Mouse (Mus musculus) c-Kit-positive CD71-positive TER-119-negative erythroid progenitor cells, embryonic 14.5 days (primary cell): ENCODE measurements around the gene Pih1d1.
"Not testable (repeated sequence)": the region's sequence is repeated elsewhere in the genome, so short reads cannot be mapped to it uniquely, and the experiment has no call there.

ENCODE experiments used
- DNase-seq: peaks from one replicate; pipeline ENCODE4 v3.0.0-alpha.2; 2013; ENCODE audit warnings: low read depth

Pih1d1 gene

DNA sequence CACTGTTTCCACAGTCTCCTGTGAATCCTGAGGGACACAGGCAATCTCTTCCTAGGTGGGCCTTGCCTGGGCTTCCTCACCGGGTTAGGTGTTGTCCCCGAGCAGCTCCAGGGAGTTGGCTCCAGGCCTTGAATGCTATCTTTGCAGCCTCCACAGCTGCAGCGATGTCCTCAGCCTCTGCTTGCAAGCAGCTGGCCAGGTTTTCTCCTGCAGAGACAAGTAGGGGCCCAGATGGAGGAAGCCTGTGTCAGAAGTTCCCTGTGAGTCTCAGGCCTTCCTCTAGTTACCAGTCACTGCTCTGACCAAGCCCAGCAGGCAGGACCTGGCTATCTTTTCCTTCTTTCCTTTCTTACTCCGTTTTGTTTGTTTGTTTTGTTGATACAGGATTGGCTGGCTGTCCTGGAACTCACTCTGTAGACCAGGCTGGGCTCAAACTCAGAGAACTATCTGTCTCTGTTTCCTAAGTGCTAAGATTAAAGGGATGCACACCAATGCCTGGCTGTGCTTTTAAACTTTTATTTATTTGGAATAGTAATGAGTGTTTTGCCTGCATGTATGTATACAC, 5.5 kb upstream of the Pih1d1 start:
- no peak for DNase-seq

DNA sequence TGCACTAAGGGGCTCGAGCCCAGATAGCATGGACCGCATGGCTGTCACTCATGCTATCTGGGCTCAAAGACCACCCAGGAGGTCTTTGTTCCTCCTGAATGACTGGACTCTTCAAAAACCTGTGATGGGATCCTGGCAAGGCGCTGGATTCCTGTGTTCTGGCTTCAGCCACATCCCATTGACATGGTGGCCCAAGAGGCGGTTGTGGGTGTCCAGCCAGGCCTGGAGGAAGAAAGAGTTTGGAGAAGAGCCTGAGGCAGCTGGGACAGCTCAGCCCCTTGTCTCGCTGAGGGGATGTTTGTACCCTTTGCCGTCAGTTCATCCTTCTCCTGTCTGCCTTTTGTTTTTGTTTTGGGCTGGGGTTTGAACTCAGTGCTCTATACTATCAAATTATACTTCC, 4.6 kb upstream of the Pih1d1 start:
- no peak for DNase-seq

DNA sequence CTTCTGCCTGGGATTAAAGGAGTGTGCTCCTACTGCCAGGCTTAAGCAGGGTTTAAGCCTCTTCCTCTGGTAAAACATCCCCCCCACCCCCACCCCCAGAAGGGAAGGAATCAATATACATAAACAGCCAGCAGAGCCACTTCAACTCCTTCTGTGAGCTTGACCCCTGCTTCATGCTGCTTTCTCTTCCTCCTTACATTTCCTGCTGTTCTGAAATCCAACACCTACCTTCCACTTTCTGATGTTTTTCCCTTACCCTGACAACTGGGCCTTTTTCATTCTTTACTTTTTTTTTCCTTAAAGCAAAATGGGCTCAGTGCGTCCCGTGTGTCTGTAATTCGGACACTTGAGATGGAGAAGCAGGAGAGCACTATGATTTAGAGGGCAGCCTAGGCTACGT, 3.8 kb upstream of the Pih1d1 start:
- no peak for DNase-seq

DNA sequence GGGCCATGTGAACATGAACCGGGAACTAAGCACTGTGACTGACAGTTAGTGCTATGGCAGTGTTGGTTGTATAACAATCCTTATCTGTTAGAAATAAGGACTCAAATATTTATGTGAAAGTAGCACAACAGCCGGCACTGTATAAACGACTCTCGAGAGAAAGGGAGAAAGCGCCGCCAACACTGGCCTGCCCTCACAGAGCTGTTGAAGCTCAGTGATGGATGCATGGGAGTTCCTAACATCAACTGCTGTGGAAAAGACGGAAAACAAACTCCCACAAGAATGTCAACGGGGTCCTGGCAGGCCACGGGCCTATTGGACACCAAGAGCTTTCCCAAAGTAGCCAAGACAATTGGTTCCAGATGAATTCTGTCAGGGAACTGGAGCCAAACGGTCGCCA, 2.8 kb upstream of the Pih1d1 start:
- no peak for DNase-seq

DNA sequence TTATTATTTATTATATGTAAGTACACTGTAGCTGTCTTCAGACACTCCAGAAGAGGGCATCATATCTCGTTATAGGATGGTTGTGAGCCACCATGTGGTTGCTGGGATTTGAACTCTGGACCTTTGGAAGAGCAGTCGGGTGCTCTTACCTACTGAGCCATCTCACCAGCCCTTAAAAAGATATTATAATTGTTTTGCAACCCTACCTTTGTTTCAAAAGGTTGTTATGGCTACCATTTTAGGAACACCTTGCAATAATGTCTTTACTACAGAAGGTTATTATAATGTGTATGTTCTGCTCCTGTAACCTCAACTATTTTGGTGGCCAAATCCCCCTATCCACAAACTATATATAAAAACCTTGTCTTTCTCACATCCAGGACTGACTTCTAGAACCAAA, 1.1 kb upstream of the Pih1d1 start:
- DNase-seq, result not testable (repeated sequence)

DNA sequence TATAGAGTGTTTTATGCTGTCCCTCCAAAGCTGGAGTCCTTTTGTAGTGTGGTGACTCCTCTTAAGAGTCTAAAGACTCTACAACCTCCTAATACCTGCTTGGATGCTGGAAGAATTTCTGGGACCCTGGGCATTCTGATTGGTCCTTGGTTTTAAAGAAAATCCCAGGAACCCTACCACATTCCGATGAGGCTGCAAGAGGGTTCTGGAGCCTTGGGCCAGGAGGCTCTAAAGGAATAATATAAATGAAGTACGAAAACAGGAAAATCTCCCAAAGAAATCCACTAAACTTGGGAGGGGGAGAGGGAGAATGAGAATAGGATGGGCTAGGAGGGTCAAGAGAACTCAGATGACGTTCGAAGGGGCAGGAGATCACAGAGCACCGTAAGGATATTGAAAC, 517 bp upstream of the Pih1d1 start:
- no peak for DNase-seq

DNA sequence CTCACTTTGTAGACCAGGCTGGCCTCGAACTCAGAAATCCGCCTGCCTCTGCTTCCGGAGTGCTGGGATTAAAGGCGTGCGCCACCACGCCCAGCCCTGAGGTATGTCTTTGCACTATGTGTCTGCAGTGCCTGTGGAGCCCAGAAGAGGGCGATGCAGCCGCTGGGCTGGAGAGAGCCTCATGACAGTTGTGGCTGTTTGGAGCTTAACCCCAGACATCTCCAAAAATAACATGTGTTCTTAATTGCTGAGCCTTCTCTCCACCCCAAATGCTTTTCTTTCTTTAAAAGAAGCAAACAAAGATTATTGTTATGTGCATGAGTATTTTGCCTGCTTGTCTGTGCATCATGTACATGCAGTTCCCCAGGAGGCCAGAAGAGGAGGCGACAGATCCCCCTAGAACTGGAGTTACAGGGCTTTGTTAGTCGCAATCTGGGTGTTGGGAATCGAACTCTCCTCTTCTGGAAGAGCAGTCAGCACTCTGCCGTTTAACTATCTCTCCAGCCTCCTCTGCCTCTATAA, 951 bp downstream of the Pih1d1 start:
- DNase-seq, result peak; percentile 58

DNA sequence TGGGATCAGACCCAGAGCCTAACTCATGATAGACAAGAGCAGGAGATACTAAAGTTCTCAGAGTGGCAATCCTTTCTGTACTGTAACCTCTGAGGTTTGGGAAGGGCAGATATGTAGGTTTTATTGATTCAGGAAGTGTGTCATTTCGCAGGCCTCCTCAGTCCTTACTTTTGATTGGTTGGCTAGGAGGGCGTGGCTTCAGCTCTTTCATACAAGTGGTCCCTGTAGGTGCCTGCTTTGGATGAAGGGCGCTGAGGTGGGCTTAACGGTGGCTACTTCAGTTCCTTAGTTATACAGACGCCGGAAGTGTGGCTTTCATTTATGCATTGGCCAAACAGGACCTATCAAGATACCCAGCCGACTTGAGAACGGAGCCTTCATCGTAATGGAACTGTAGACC, 1.5 kb downstream of the Pih1d1 start:
- no peak for DNase-seq

DNA sequence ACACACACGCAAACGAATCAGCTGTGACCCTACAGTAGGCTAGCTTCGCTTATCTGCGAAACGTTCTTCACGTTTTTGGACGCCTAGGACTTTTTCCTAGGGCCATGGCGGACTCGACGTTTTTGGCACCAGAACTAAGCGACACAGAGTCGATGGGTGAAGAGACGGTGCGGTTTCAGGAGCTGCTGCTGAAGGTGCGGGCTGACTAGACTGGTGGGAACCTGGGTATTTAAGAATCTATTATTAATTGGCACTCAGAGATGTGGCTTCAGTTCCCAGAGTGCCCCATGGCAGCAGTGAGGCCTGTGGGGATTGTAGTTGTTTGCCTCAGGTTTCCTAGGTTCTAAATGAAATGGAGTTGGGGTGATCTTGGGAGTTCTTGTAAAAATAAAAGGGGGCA, 2.1 kb downstream of the Pih1d1 start:
- DNase-seq, result no peak

DNA sequence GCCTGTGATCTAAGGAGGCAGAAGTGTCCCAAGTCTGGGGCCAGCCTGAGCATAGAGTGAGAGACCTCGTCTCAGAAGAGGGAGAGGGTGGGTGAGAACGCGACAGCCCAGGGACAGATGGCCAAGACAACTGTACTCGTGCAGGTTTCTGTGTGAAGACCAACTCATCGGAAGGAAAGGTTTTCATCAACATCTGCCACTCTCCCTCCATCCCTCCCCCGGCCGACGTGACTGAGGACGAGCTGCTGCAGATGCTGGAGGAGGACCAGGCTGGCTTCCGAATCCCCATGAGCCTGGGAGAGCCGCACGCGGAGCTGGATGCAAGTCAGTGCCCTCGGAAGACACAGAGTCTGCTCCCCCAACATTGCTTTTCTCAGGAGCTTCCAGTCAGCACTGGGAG, 3.4 kb downstream of the Pih1d1 start:
- DNase-seq, result no peak

DNA sequence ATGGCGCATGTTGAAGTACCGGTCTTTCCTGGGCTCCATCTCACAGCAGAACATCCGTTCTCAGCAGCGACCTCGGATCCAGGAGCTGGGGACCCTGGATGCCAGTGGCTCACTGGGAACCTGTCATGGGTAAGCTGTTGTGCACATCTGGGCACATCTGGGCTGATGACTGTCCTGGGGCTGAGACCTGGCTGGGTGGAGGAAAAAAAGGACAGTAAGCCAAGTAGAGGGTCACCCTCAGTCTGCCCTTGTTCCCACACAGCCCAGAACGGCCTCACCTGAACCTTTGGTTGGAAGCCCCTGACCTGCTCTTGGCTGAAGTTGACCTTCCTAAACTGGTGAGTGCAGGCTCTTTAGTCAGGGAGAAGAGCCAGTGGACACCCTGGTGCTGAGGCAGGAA, 4.9 kb downstream of the Pih1d1 start:
- no peak for DNase-seq

DNA sequence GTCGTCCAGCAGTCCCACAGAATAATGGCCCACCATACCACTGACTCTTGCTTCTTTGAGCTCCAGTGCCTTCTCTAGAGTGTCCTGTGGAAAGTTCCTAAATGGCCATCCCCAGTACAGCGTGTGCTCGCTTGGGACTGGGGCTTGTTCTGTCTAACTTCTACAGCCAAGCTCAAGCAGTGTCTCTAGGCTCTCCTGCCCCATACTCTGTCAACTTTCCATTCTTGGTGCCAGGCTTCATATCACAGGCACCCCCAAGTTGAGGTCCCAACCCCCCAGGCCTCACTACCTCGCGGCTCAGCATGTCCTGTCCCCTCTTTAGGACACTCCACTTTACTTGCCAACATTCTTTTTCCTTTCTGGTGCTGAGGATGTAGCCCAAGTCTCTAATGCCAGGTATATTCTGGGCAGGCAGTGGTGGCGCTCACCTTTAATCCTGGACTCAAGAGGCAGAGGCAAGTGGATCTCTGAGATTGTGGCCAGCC, 6.3 kb downstream of the Pih1d1 start:
- DNase-seq, result no peak

DNA sequence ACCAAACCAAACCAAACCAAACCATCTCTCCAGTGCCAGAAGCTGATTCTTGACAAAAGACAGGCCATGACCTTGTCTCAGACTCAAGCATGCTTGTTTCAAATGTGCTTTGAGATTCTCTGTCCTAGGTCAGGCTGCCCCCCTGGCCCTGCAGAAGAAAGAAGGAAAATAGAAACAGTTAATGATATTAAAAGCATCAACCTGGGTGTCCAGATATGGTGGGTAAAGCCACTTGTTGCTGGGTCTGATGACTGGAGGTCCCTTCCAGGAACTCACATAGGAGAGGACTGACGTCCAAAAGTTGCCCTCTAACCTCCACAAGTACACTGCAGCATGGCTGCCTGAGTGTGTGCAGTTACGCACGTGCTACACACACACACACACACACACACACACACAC, 6.8 kb downstream of the Pih1d1 start:
- DNase-seq, result no peak

DNA sequence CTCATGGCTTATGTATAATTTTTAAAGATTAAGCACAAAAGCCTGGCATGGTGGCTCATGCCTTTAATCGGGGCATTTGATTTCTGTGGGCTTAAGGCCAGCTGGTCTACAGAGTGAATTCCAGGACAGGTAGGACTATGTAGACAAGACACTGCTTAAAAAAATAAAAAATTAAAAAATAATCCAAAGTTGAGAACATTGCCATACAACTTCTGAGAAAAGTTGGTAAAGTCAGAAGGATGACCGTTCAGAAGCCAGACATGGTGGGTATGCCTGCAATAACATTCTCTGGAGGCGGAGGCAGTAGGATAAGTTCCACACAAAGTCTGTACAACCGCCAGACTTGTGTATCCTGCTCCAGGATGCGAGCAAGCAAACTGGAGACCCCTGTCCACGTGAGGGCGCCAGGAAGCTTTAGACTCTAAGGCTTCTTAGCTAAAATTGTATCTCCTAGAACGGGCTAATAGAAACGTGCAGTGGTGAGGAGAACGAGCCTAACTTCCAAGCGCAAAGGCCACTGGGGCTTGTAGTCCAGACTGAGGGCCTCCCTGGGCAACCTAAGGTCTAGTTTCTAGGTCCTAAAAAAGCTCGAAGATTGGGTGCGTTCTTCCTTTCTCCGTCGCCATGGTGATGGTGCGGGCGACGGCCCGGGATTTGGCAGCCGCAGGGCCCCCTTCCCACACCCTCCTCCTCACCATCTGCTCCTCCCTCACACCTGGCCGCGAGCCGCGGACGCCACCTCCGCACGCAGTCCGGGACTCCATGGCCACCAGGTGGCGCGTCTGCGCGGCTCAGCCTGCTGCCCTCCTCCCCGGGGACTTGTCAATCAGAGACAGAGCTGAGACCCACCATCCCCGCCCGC, 7.7 kb downstream of the Pih1d1 start:
- DNase-seq, result peak; percentile 70

DNA sequence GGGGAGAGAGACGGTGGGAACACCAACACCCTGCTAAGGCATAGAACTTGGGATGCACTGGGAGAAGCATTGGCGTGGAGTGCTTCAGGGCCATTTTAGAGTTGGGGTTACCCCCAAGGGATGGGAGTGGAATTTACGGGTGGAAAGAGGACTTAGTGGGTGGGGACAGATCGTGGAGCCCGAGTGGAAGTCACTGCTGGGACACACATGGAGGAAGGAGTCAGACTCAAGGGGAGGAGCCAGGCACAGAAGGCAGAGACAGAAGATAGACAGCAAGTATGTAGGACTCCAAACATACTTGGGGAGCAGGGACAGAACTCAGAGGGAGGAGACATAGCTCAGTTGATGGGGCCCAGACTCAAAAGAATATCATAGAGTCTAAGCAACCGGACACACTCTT, 8.4 kb downstream of the Pih1d1 start:
- DNase-seq, result no peak

DNA sequence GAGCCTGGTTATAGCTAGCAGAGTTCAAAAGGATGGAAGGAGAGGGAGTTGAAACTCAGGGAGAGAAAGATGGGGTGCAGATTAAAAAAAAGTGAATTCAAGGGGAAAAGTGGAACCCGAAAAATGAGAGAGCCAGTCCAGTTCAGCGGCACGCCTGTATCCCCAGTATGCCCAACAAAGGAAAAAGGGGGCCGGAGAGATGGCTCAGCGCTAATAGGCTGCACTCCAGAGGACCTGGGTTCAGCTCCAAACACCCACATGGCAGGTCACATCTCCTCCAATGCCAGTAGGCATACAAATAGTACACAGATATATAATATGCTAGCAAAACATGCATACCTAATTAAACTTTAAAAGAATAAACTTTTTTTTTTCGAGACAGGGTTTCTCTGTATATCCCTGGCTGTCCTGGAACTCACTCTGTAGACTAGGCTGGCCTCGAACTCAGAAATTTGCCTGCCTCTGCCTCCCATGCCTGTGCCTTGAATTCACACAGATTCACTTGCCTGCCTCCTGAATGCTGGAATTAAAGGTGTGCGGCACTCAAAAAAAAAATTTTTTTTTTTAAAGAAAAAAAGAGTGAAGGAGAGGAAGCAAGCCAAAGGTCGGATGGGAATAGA, 9.0 kb downstream of the Pih1d1 start:
- no peak for DNase-seq

DNA sequence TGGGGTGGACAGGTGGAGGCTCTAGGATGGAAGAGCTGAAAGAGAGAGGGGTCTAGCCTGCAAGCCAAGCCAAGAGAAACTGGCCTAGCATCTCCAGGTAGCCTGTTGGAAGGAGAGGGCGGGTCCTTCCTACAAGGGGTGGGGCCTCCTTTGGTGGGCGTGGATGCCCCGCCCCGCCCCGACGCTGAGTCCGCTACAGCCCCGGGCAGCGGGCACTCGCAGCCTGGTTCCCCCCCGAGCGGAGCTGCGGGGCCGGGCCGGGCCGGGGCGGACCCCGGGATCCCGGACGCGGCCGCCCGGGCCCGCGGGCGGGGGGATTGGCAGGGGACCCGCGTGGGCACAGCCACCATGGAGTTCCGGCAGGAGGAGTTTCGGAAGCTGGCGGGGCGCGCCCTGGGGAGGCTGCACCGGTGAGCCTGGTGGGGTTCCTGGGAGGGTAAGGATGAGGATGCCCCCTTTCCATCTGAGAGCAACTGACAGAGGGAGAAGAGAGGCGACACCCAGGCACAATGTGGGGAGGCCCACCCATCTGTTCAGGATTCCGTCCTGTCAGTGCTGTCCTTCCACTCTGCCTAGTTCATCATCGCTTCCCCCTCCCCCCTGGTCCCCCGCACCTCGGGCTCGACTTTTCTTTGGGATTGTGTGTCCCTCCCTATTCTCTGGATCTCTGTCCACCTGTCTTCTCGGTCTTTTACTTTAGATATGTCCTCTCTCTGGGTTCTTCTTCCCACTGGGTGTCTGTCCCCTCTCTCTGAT, 9.8 kb downstream of the Pih1d1 start, which contains the start of gene Slc17a7:
Gene Slc17a7 (plus strand): TSS at position 215 of the 756 bp plus-strand sequence.
- no peak for DNase-seq

DNA sequence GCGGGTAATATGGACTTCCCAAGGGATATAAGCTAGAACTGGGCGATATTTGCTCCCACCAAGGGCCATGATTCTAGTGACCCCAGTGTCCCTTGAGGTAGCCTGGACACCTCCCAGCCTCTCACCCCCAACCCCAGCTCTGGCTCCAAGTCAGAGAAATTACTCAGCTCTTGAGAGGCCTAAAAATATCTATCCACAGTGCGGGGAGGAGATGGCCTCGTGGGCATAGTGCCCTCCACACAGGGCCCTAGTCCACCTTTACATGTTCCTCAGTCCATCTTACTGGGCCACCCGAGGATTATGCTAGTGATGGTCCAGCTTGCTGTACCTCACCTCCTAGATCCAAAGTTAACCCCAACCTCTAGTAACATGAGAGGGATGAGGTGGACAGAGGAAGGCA, 10.7 kb downstream of the Pih1d1 start:
- no peak for DNase-seq

DNA sequence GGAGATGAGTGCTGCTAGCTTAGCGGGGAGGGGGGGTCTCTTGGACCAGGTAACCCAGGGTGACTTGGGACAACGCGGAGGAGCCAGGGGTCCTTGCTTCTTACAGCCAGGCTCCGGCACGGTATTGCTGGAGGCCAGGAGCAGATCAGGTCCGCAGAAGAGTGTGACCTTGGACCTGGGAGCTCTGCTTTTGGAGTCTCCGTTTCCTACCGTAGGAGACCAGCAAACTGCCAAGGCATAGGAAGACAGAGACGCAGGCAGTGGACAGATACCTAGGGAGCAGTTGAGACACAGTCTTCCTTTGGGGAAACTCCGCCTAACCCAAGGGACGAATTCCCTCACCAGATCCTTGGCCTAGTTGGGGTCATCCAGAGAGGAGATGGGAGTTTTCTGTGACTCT, 11.6 kb downstream of the Pih1d1 start:
- DNase-seq, result no peak

DNA sequence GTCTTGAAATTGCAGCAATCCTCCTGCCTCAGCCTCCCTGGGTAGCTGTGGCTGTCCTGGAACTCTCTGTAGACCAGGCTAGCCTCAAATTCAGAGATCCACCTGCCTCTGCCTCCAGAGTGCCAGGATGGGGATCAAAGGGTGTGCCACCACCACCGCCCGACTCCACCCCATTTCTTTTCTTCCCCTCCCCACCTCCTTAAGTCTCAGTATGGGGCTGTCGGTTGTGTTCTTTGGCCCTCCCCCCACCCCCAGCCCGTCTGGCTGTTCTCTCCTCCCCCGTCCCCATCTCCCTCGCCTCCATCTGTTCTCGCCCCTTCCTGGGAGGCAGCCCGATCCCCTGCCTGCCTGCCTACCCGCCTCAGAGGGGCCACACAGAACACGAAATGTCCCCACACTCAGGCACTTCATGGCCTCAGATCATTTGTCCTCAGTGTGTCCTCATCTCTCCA, 12.9 kb downstream of the Pih1d1 start:
- DNase-seq, result no peak

DNA sequence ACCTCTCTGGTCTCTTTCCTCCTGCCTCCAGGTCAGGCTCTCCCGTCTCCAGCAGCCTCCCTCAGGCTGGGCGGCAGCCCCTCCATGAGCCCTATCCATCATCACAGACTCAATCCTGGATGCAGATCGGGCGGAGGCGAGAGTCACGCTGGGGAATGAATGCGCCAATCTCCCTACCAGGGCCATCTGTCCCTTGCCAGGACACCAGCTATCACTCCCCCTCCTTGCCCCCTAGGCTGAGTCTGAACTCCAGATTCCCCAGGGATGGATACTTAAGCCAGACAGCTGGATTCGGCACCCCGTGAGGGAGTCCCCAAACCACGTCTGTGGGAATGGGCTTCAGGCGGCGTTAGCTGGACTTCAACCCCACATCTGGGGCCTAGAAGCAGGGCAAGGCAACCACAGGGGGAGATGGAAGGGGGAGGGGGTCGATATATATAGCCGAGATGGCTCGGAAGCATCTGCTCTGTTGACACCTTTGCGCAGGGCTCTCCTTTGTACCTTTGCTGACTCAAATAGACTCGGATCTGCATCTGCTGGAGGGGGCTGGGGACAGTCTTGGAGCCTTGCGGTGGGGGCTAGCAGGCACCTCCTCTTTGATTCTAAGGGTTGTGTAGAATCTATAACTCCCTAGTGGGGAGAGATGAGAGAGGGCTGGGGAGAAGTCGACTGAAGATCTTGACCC, 13.8 kb downstream of the Pih1d1 start:
- no peak for DNase-seq

DNA sequence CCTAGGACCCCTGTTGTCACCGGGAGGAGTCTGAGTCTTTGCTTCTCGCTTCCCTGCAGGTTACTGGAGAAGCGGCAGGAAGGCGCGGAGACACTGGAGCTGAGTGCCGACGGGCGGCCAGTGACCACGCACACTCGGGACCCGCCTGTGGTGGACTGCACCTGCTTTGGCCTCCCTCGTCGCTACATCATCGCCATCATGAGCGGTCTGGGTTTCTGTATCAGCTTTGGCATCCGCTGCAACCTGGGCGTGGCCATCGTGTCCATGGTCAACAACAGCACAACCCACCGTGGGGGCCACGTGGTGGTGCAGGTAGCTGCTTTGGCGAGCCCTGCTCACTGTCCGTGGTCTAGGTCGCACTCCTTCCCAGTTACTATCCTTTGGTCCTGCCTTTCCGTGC, 14.6 kb downstream of the Pih1d1 start:
- DNase-seq, result no peak
